Mouse (Mus musculus) lung, embryonic 16.5 days (tissue): ENCODE data around the gene Sohlh2. TPM values are rescaled to one million over a fixed set of nuclear protein-coding genes. Genes with fewer than 3 reads are reported as not detected.
A peak's percentile ranks its signal among the peaks of the same experiment; 100 is the strongest.
"Not testable (repeated sequence)": the region's sequence is repeated elsewhere in the genome, so short reads cannot be mapped to it uniquely, and the experiment has no call there.

Experiments used
- ATAC-seq: fragments of 200-750 bp; cut with Nextera tagmentation; 2 replicates; pipeline ENCODE4 v1.8.0; 2017; ENCODE audit warnings: low read depth, mild to moderate bottlenecking, moderate library complexity
- H3K27ac ChIP-seq: fragments of 300-500 bp; sonication (generic); 2 replicates; pipeline ENCODE4 v1.5.1; 2014; ENCODE audit warnings: mild to moderate bottlenecking, control low read depth, low read length
- H3K27me3 ChIP-seq: fragments of 300-500 bp; sonication (generic); 2 replicates; pipeline ENCODE4 v1.6.1; 2014; ENCODE audit warnings: low read depth, low read length, mixed read lengths; ENCODE audit not compliant: control insufficient read depth, insufficient read depth
- H3K36me3 ChIP-seq: fragments of 300-500 bp; sonication (generic); 2 replicates; pipeline ENCODE4 v1.6.1; 2014; ENCODE audit warnings: low read length; ENCODE audit not compliant: control insufficient read depth, insufficient read depth
- H3K4me1 ChIP-seq: fragments of 300-500 bp; sonication (generic); replicated peaks from 2 replicates; pipeline ENCODE4 v1.6.1; 2014; ENCODE audit warnings: low read length, mixed read lengths; ENCODE audit not compliant: control insufficient read depth, insufficient read depth
- H3K4me2 ChIP-seq: fragments of 300-500 bp; sonication (generic); 2 replicates; pipeline ENCODE4 v1.6.1; 2014; ENCODE audit warnings: low read depth, low read length, control low read depth
- H3K4me3 ChIP-seq: fragments of 300-500 bp; sonication (generic); 2 replicates; pipeline ENCODE4 v1.5.1; 2014; ENCODE audit warnings: mild to moderate bottlenecking, low read length, control low read depth
- H3K9ac ChIP-seq: fragments of 300-500 bp; sonication (generic); 2 replicates; pipeline ENCODE4 v1.6.1; 2014; ENCODE audit warnings: low read length, control low read depth
- H3K9me3 ChIP-seq: fragments of 300-500 bp; sonication (generic); 2 replicates; pipeline ENCODE4 v1.6.1; 2016; ENCODE audit warnings: low read length; ENCODE audit not compliant: control insufficient read depth
- WGBS: fragments of 180-500 bp; shearing (Covaris S2); extraction: QIAGEN DNeasy Blood & Tissue Kit; methylation state at CpG from one replicate; pipeline ENCODE4 v1.1.7; 2014; 5-methylcytosine and 5-hydroxymethylcytosine counted together
- polyA plus RNA-seq: library from polyadenylated mRNA; unstranded; fragments of >200 nt; fragmentation: Nextera tagmentation; extraction: Ambion mirVana; gene quantifications from 2 replicates; pipeline ENCODE4 v1.2.1, GENCODE M21; 2015

Gene Sohlh2
- polyA plus RNA-seq, 1 experiment from 2014 or later: not detected

DNA sequence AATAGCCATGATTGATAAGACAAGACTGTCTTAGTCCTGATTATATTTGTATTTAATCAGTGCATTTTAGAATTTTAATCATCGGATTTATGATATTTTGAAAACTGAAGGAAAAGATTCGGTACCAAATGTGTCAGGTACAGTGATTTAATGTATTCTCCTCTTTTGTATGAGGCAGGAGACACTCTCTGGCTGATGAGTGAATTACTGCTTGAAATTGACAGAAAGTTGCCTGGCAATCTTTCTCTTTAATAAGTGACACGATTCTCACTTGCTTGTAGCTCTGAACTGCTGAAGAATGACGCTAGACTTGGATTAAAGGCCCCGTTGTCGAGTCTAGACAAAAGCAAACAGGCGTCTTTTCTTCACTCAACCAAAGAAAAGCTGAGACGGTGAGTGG is 13.0 kb downstream of the Sohlh2 start:
- Histone ChIP-seq H3K9ac (no peak overlapping the region), H3K4me3 (no peak overlapping the region), H3K36me3 (no peaks in the 10 kb centered on the region), H3K27ac (no peak overlapping the region), H3K27me3 (no peaks in the 10 kb centered on the region), H3K9me3 (no peaks in the 10 kb centered on the region), H3K4me2 (no peak overlapping the region), H3K4me1 (peaks cover 7% of the 10 kb centered on the region)
- 63% methylated on average over 8 of the region's 8 CpGs for WGBS
- no peak for ATAC-seq

DNA sequence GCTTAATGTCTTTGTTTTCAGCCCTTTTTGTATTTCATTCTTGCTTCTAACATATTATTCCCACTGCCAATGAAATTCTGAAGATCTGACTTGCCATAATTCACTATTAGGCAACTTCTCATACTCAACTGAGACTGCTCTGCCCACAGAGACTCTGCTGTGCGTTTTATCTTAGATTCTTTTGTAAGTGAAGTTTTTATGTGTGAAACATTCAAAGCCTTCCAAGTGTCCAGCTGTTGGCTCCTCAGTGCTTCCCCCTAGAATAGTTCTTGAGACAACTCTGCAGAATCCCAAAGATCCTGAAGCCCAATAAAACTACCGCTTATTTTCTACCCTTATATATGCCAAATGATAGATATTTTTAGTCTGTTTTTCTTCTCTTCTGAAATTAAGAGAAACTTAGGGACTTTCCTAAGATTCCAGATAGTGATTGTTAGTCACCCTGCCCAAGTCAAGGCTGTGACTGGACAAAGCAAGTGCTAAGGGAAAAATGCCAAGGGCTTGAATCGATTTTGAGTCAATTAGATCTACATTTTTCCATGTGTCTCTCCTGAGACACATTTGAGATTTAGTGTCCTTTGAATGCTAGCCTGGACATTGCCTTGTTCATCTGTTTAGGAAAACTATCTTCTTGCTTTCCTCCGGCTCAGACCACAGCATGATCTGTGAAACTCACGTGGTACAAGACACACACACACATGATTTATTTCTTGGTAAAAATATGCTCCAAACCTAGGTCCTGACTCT is 13.9 kb downstream of the Sohlh2 start:
- H3K4me3 ChIP-seq: no peak overlapping the region
- no peaks in the 10 kb centered on the region for H3K36me3 ChIP-seq
- H3K4me2 ChIP-seq: no peak overlapping the region
- peaks cover 7% of the 10 kb centered on the region for H3K4me1 ChIP-seq
- no peaks in the 10 kb centered on the region for H3K9me3 ChIP-seq
- H3K27me3 ChIP-seq: no peaks in the 10 kb centered on the region
- no peak overlapping the region for H3K9ac ChIP-seq
- ATAC-seq: peak; percentile 89
- no peak overlapping the region for H3K27ac ChIP-seq
- 44% methylated on average over 5 of the region's 5 CpGs for WGBS

DNA sequence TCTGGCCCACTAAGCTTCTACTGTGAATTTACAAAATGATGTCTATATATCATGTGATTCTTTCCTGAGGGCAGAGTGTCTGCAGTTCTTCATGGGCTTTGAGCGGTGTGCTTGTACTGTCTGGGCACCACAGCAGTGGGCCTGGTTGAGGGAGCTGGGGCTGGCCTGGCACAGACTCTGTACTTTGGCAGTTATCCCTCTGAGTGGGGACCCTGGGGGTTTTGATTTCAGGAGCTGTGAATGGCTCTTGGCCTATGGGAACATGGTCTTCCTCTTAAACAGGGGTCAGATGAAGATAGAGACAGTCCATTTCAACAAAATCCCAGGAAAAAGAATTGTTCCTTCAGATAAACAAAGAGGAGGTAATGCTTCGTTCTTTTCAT is 14.5 kb downstream of the Sohlh2 start:
- no peak overlapping the region for H3K27ac ChIP-seq
- no peak overlapping the region for H3K4me2 ChIP-seq
- H3K9ac ChIP-seq: no peak overlapping the region
- no peaks in the 10 kb centered on the region for H3K27me3 ChIP-seq
- peaks cover 7% of the 10 kb centered on the region for H3K4me1 ChIP-seq
- ATAC-seq: no peak
- no peaks in the 10 kb centered on the region for H3K36me3 ChIP-seq
- no peak overlapping the region for H3K4me3 ChIP-seq
- no peaks in the 10 kb centered on the region for H3K9me3 ChIP-seq
- 68% methylated on average over 2 of the region's 2 CpGs for WGBS

DNA sequence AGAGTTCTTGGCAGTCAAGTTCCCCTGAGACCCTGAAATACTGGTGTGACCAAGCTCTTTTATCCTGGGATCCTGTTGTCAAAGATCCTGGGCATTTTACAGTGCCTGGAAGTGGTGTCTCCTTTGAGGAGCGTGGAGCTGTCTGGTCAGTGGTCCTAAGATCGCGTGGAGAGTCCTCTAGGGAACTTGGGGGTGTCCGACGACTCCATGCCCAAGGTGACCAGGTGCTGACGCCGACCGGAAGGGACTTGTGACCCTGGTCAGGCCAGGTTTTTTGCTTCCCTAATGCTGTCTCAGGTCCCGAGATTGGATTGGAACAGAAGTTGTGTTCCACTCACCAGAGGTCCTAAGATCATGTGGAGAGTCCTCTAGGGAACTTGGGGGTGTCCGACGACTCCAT is 21.8 kb downstream of the Sohlh2 start:
- not testable (repeated sequence) for H3K36me3 ChIP-seq, H3K27me3 ChIP-seq, H3K4me3 ChIP-seq, H3K9me3 ChIP-seq, ATAC-seq, H3K4me2 ChIP-seq, H3K27ac ChIP-seq, H3K4me1 ChIP-seq, H3K9ac ChIP-seq
- 89% methylated on average over 11 of the region's 11 CpGs for WGBS

DNA sequence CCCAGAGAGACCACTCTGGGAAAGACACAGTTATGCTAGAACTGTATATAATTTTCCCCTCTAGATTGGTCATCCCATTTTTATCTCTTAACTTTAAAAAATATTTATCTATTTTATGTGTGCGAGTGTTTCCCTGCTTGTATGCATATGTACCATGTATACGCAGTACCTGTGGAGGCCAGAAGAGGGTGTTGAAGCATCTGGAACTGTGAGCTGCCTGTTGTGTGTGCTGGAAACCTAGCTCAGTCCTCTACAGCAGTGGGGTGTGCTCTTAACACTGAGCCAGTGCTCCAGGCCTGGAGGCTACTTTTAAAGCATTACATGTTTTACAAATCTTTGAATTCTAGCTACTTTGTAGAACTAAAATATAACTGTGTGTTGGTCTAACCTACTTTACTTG is 24.6 kb downstream of the Sohlh2 start:
- Histone ChIP-seq H3K27me3 (no peaks in the 10 kb centered on the region), H3K4me1 (no peaks in the 10 kb centered on the region), H3K4me3 (no peak overlapping the region), H3K36me3 (no peaks in the 10 kb centered on the region), H3K9me3 (no peaks in the 10 kb centered on the region), H3K27ac (no peak overlapping the region), H3K4me2 (no peak overlapping the region), H3K9ac (no peak overlapping the region)
- ATAC-seq: no peak
- WGBS: 96% methylated on average over 2 of the region's 2 CpGs

DNA sequence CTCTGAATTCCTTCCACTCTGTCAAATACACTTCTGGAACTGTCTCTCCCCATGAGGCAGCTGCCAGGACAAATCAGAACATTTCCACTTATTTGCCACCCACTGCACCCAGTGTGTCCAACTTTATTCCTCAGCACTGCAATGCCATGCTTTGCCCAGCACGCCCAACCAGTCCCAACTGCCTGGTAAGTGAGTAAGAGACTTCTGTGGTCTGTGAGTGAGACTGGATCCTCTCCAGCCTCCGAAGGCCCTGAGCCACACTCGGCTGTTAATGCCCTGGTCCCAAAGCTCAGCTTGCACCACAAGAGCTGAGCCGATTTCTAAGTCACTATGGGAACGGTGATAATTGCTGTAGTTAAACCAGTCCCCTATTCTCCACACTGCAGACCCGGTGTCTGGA is 25.8 kb downstream of the Sohlh2 start:
- Histone ChIP-seq H3K27me3 (no peaks in the 10 kb centered on the region), H3K36me3 (no peaks in the 10 kb centered on the region), H3K4me1 (no peaks in the 10 kb centered on the region), H3K4me3 (no peak overlapping the region), H3K4me2 (no peak overlapping the region), H3K9ac (no peak overlapping the region), H3K27ac (peak overlapping the region; percentile 7; the same call in 1 of the 2 replicates), H3K9me3 (no peaks in the 10 kb centered on the region)
- no peak; the same call in 1 of the 2 replicates for ATAC-seq
- WGBS: 50% methylated on average over 6 of the region's 6 CpGs

DNA sequence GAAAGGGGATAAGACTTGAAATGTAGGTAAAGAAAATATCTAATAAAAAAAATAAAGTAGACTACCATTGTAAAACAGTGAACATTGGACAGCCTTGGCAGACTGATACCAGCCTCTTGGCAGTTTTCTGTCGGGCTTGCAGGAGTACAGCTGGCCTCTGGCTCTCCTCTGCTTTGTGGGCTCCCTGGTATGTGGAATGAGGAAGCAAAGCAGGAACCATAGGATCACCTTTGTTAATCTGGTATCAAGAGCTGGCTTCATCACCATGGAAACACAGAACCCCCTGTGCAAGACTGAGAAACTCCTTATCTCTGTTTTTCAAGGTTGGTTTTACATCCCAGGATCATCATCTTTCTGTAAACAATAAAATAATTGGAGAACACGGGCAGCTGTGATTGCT is 30.4 kb downstream of the Sohlh2 start:
- no peak overlapping the region for H3K9ac ChIP-seq
- H3K27me3 ChIP-seq: no peaks in the 10 kb centered on the region
- no peaks in the 10 kb centered on the region for H3K9me3 ChIP-seq
- no peak overlapping the region for H3K4me2 ChIP-seq
- peak; percentile 77 for ATAC-seq
- H3K4me1 ChIP-seq: 0 out of 2 replicates have a peak, but pooled peaks cover 2% of the 10 kb centered on the region
- no peak overlapping the region for H3K4me3 ChIP-seq
- WGBS: 13% methylated on average over 2 of the region's 2 CpGs
- no peaks in the 10 kb centered on the region for H3K36me3 ChIP-seq
- no peak overlapping the region for H3K27ac ChIP-seq

DNA sequence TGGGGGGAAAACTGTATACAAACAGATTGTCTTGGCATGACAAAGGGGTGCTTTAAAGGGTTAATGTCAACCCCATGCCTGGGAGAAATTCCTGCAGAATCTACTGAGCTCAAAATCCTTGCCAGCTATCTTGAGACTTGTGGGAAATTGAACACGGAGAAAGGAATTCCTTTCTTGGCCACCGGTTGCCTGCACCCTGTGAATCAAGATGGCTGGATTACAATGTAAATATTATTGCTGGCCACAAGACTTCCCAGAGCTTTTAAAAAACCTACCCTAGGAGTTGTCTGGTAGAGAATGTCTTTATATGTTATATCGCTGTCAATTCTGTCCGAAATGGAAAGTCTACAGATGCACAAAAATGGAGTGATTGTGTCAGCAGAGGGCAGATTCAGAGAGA is 32.0 kb downstream of the Sohlh2 start:
- 34% methylated on average over 4 of the region's 4 CpGs for WGBS
- no peak overlapping the region for H3K27ac ChIP-seq

DNA sequence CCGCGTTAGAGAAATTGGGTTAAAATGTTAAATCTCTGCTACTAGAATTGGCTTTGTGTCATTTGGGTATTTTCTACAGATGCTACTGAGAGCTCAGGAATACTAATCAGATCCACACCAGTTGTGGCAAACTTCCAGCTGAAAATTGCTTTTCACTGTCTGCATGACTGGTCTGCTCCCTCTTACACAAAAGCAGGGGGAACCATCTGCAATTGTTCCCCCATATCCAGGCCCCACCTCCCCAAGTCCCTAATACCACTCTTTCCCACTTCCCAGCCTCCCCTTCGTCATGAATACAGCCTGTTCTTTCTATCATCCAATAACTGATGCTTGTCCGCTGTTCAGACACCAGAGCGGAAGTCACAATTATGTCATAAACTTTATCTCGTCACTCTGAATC is 32.6 kb downstream of the Sohlh2 start:
- no peak overlapping the region for H3K4me2 ChIP-seq
- no peaks in the 10 kb centered on the region for H3K9me3 ChIP-seq
- no peaks in the 10 kb centered on the region for H3K27me3 ChIP-seq
- H3K4me1 ChIP-seq: 0 out of 2 replicates have a peak, but pooled peaks cover 2% of the 10 kb centered on the region
- no peaks in the 10 kb centered on the region for H3K36me3 ChIP-seq
- WGBS: 79% methylated on average over 6 of the region's 6 CpGs
- H3K4me3 ChIP-seq: no peak overlapping the region
- ATAC-seq: no peak
- no peak overlapping the region for H3K27ac ChIP-seq
- no peak overlapping the region for H3K9ac ChIP-seq

More for the DNA sequence above, 32.0 kb downstream of the Sohlh2 start:
- Histone ChIP-seq H3K4me1 (0 out of 2 replicates have a peak, but pooled peaks cover 2% of the 10 kb centered on the region), H3K4me2 (no peak overlapping the region), H3K4me3 (no peak overlapping the region), H3K27me3 (no peaks in the 10 kb centered on the region), H3K36me3 (no peaks in the 10 kb centered on the region), H3K9ac (no peak overlapping the region), H3K9me3 (no peaks in the 10 kb centered on the region)
- no peak for ATAC-seq
